Mouse (Mus musculus) embryonic facial prominence, embryonic 13.5 days (tissue): ENCODE measurements at regions not wholly inside any gene's neighbourhood (a gene's known extent, or its start where the extent isn't known, plus 50 kb on each side); places are given as distances from the start of the nearest gene placed in this dataset.

Experiments used
- ATAC-seq: fragments of 200-750 bp; cut with Nextera tagmentation; 2 replicates; pipeline ENCODE4 v1.8.0; 2017; ENCODE audit warnings: low read depth; ENCODE audit not compliant: insufficient number of reproducible peaks, insufficient read depth, low FRiP score, low TSS enrichment
- H3K27ac ChIP-seq: fragments of 300-500 bp; sonication (generic); 2 replicates; pipeline ENCODE4 v1.5.1; 2015; ENCODE audit warnings: moderate library complexity, mild to moderate bottlenecking, inconsistent platforms
- H3K27me3 ChIP-seq: fragments of 300-500 bp; sonication (generic); 2 replicates; pipeline ENCODE4 v1.6.1; 2015; ENCODE audit warnings: mild to moderate bottlenecking, inconsistent platforms
- H3K36me3 ChIP-seq: fragments of 300-500 bp; sonication (generic); 2 replicates; pipeline ENCODE4 v1.6.1; 2015; ENCODE audit warnings: mild to moderate bottlenecking, inconsistent platforms
- H3K4me1 ChIP-seq: fragments of 300-500 bp; sonication (generic); 2 replicates; pipeline ENCODE4 v1.6.1; 2015; ENCODE audit warnings: inconsistent platforms
- H3K4me2 ChIP-seq: fragments of 300-500 bp; sonication (generic); 2 replicates; pipeline ENCODE4 v1.6.1; 2015; ENCODE audit warnings: moderate library complexity, mild to moderate bottlenecking, inconsistent platforms
- H3K4me3 ChIP-seq: fragments of 300-500 bp; sonication (generic); 2 replicates; pipeline ENCODE4 v1.5.1; 2015; ENCODE audit warnings: mild to moderate bottlenecking, inconsistent platforms
- H3K9ac ChIP-seq: fragments of 300-500 bp; sonication (generic); 2 replicates; pipeline ENCODE4 v1.6.1; 2015; ENCODE audit warnings: mild to moderate bottlenecking, inconsistent platforms
- H3K9me3 ChIP-seq: fragments of 300-500 bp; sonication (generic); 2 replicates; pipeline ENCODE4 v1.6.1; 2016; ENCODE audit warnings: inconsistent platforms
- WGBS: fragments of 180-500 bp; shearing (Covaris S2); methylation state at CpG from one replicate; pipeline ENCODE4 v1.1.7; 2015; ENCODE audit warnings: mixed read lengths; 5-methylcytosine and 5-hydroxymethylcytosine counted together

DNA sequence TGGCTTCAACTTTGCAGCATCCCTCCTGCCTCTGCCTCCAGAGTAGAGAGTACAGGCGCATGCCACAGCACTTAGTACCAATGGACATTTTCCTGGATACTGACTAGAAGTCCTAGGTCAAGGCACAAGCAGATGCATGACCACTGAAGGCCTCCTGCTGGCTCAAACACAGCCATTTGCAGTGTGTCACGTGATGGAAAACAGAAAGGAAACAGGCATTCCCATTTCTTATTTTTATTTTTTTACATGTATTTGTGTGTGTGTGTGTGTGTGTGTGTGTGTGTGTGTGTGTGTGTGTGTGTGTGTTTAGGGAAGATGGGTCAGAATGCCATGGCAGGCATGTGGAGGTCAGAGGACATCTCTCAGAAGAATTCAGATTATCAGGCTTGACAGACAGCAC lies 65.6 kb downstream of the Thap12 start:
- Histone ChIP-seq H3K9me3 (no peaks in the 10 kb centered on the region), H3K4me1 (peaks cover 23% of the 10 kb centered on the region), H3K27ac (no peak overlapping the region), H3K27me3 (no peaks in the 10 kb centered on the region), H3K36me3 (no peaks in the 10 kb centered on the region), H3K4me3 (no peak overlapping the region), H3K9ac (no peak overlapping the region), H3K4me2 (no peak overlapping the region)
- ATAC-seq: no peak
- WGBS: 93% methylated on average over 2 of the region's 2 CpGs

DNA sequence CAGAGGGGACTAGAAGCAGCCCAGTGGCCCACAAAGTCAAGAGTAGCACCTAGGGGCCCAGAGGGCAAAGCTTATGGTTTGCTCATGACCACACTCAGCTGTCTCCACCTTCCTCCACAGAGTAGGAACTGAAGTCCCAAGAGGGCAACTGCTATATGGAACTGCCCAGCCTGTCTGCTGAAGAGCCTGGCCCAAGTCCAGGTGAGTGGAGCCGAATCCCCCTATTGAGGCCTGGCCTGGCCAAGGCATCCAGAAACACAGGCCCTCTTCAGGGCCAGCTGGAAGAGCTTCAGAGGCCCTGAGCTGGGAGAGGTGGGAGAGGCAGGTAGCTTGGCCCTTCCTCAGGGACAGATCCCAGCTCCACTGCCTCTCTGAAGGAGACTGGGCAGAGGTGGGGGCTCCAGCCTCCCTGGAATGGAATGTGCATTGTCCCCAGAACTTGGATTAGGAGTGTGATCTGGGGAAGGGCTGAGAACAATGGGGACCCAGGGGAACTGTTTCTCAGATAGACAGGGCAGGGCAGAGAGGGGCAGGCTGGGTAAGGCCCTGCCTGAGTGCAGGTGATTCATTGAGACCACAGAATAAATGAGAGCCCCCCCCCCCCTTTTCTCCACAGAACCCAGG lies 65.7 kb upstream of the Wnt11 start:
- H3K9ac ChIP-seq: peak overlapping the region; percentile 49
- peaks cover 23% of the 10 kb centered on the region for H3K4me1 ChIP-seq
- no peak overlapping the region for H3K4me3 ChIP-seq
- ATAC-seq: no peak
- H3K27me3 ChIP-seq: no peaks in the 10 kb centered on the region
- 68% methylated on average over 1 of the region's 1 CpGs for WGBS
- no peaks in the 10 kb centered on the region for H3K36me3 ChIP-seq
- no peaks in the 10 kb centered on the region for H3K9me3 ChIP-seq
- H3K4me2 ChIP-seq: no peak overlapping the region
- no peak overlapping the region for H3K27ac ChIP-seq

DNA sequence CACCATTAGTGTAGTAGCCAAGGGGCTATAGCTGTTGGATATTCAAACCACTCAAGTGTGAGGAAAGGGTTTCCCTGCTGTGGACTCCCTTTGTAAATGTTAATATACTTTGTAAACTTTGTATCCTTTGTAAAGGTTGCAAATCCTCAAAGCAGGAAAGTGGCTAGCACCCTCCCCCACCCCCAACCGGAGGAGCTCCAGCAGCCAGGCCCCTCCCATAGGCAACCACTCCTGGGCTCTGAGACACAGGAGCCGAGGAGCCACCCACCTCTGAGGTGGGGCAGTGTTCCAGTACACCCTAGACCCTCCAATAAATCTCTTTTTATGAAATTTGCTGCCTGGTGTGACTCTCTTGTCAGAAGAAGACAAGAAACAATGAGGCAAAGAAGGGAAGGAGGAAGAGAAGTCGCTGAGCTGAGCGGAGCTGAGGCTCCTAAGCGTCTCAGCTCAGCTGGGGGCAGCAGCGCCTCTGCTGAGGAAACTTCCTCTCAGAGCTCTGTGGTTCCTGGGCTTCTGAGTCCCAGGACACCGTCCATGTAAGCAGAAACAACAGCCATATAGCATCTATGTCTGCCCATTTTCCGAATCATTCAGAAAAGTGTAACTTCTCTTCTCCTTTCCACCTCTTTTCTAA lies 64.5 kb upstream of the Wnt11 start:
- Histone ChIP-seq H3K4me3 (no peak overlapping the region), H3K4me2 (peak overlapping the region; percentile 41), H3K27me3 (no peaks in the 10 kb centered on the region), H3K27ac (peak overlapping the region; percentile 48; the same call in 1 of the 2 replicates), H3K9me3 (no peaks in the 10 kb centered on the region), H3K36me3 (no peaks in the 10 kb centered on the region), H3K4me1 (peaks cover 23% of the 10 kb centered on the region), H3K9ac (peak overlapping the region; percentile 22; the same call in 1 of the 2 replicates)
- 10% methylated on average over 8 of the region's 8 CpGs for WGBS
- no peak for ATAC-seq

DNA sequence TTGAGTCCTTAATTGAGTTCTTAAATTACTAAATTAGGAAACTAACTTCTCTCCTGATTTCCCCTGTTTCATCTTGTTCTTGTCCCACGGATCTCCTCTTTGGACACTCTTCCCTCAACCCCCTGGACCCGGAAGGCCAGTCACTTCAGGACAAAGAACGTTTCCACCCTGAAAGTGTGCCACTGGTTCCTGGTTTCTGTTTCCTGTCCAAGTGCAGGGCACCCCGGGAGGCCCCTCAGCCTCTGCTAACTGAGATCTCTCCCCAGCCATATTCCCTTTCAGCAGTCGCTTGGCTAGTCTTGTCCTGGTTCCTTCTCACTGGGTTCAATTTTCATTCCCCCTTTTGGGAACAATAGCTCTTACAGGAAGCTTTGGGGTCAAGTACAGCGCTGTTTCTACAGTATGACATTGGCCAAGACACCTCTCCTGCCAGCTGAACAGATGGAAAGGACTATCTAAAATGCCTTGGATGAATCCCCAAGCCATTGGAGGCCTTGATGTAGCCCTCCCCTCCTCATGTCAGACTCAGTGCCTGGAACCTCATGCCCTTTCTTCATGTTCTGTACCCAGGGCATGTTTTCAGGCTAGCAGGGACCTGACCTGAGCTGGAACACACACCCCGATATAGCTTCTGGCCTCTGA lies 63.7 kb upstream of the Wnt11 start:
- no peak overlapping the region for H3K4me3 ChIP-seq
- no peak for ATAC-seq
- peaks cover 23% of the 10 kb centered on the region for H3K4me1 ChIP-seq
- 48% methylated on average over 7 of the region's 7 CpGs for WGBS
- H3K36me3 ChIP-seq: no peaks in the 10 kb centered on the region
- no peak overlapping the region for H3K4me2 ChIP-seq
- no peaks in the 10 kb centered on the region for H3K27me3 ChIP-seq
- H3K9me3 ChIP-seq: no peaks in the 10 kb centered on the region
- no peak overlapping the region for H3K9ac ChIP-seq
- H3K27ac ChIP-seq: 0 out of 2 replicates have a peak overlapping the region, but pooled peaks have one; percentile 48

DNA sequence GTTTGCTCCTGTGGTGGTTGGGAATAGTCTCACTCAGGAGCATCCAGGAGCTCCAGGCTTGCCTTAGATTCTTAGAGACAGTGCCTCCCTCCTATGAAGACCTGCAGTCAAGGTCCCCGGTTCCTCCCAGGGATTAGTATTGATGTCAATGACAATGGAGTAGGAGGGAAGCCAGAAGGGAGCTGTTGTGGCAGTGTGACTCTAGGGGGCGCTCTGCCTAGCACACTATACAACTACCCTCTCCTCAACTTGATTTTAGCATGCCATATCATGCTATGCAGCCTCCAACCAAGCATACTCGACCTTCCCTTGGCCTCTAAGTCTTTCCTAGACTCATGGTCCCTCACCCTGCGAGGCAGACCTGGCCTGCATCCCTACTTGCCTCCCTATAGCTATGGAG lies 60.3 kb upstream of the Wnt11 start:
- Histone ChIP-seq H3K9ac (no peak overlapping the region), H3K36me3 (no peaks in the 10 kb centered on the region), H3K4me2 (no peak overlapping the region), H3K9me3 (no peaks in the 10 kb centered on the region), H3K27me3 (no peaks in the 10 kb centered on the region), H3K4me3 (no peak overlapping the region), H3K4me1 (peaks cover 22% of the 10 kb centered on the region), H3K27ac (no peak overlapping the region)
- no peak for ATAC-seq
- 50% methylated on average over 4 of the region's 4 CpGs for WGBS

DNA sequence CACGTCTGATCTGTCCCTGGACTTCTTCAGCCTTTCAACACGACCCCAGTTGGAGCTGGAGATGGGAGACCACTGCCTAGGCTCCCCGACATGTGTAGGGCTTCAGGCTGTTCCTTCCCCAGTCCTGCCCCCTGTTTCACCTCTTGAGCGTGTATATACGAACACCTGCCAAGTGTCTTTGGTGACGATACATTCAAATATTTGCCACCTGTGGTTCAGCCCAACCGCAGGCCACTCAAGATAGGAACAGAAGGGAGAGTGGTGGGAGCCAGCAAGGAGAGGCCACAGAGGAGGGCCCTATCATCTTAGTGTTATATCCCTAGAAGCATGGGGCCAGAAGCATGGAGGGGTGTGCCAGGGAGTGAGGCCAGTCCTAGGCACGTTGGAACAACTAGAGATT lies 59.9 kb upstream of the Wnt11 start:
- Histone ChIP-seq H3K27me3 (no peaks in the 10 kb centered on the region), H3K36me3 (no peaks in the 10 kb centered on the region), H3K9ac (no peak overlapping the region), H3K27ac (no peak overlapping the region), H3K4me1 (peaks cover 19% of the 10 kb centered on the region), H3K4me2 (no peak overlapping the region), H3K9me3 (no peaks in the 10 kb centered on the region), H3K4me3 (no peak overlapping the region)
- no peak for ATAC-seq
- WGBS: 80% methylated on average over 8 of the region's 8 CpGs

GRCm38 (mm10) chr7:98777304-98777849 lies 57.5 kb upstream of the Wnt11 start:
- peaks cover 13% of the 10 kb centered on the region for H3K4me1 ChIP-seq
- no peak overlapping the region for H3K4me3 ChIP-seq
- H3K27ac ChIP-seq: no peak overlapping the region
- no peaks in the 10 kb centered on the region for H3K27me3 ChIP-seq
- no peak overlapping the region for H3K9ac ChIP-seq
- H3K36me3 ChIP-seq: no peaks in the 10 kb centered on the region
- H3K4me2 ChIP-seq: no peak overlapping the region
- 28% methylated on average over 3 of the region's 3 CpGs for WGBS
- H3K9me3 ChIP-seq: no peaks in the 10 kb centered on the region
- no peak for ATAC-seq

DNA sequence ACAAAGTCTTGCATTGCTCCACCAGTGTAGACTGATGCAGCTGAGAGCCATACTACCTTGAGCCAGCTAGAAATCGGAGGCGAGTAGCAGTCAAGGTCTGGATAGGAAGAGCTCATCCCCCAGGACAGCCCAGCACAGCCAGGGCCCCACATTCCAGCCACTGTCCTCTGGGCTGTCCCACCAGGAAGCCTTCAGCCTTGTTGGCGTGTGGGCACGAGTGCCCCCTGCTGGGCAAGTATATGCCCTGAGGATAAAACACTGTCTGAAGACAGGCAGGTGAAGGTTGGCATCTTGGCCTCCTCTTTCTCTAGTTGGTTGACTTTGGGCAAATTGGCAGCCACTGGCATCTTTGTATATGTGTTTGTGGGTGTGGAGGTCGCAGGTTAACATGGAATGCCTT lies 56.0 kb upstream of the Wnt11 start:
- no peak overlapping the region for H3K9ac ChIP-seq
- ATAC-seq: no peak
- H3K27ac ChIP-seq: no peak overlapping the region
- H3K4me3 ChIP-seq: no peak overlapping the region
- 23% methylated on average over 5 of the region's 5 CpGs for WGBS
- H3K4me1 ChIP-seq: peaks cover 19% of the 10 kb centered on the region
- no peak overlapping the region for H3K4me2 ChIP-seq
- no peaks in the 10 kb centered on the region for H3K36me3 ChIP-seq
- no peaks in the 10 kb centered on the region for H3K27me3 ChIP-seq
- H3K9me3 ChIP-seq: no peaks in the 10 kb centered on the region

DNA sequence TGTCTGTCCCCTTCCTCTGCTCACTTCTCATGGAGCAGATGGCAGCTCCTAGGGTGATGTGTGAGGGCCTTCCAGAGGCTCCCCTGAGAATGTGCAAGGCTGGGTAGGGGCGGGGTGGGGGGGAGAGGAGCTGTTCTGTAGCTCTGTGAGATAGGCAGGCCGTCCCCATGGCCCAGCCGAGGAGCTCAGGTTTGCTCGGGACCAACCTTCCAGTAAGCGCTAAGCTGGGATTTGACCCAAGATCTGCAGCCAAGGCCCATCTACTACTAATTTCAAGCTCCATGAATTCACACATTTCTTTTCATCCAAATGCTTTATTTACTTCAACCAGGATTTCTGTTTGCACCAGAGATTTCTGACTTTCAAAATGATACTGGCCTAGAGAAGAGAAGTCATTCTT lies 51.4 kb upstream of the Wnt11 start:
- WGBS: 63% methylated on average over 5 of the region's 5 CpGs
- H3K27ac ChIP-seq: peak overlapping the region; percentile 88; the same call in 1 of the 2 replicates
- peaks cover 50% of the 10 kb centered on the region for H3K4me1 ChIP-seq
- H3K9ac ChIP-seq: no peak overlapping the region
- H3K4me2 ChIP-seq: no peak overlapping the region
- no peak overlapping the region for H3K4me3 ChIP-seq
- no peaks in the 10 kb centered on the region for H3K27me3 ChIP-seq
- H3K9me3 ChIP-seq: no peaks in the 10 kb centered on the region
- no peak for ATAC-seq
- no peaks in the 10 kb centered on the region for H3K36me3 ChIP-seq

GRCm38 (mm10) chr7:98783954-98784353 lies 51.0 kb upstream of the Wnt11 start:
- Histone ChIP-seq H3K4me1 (peaks cover 46% of the 10 kb centered on the region), H3K27ac (peak overlapping the region; percentile 88), H3K9me3 (no peaks in the 10 kb centered on the region), H3K4me2 (peak overlapping the region; percentile 33), H3K36me3 (no peaks in the 10 kb centered on the region), H3K9ac (peak overlapping the region; percentile 41), H3K4me3 (no peak overlapping the region), H3K27me3 (no peaks in the 10 kb centered on the region)
- no peak for ATAC-seq
- WGBS: 27% methylated on average over 7 of the region's 7 CpGs

- 28% methylated on average over 15 of the region's 15 CpGs for WGBS
- Histone ChIP-seq H3K27ac (peak overlapping the region; percentile 88), H3K4me1 (peaks cover 45% of the 10 kb centered on the region), H3K27me3 (no peaks in the 10 kb centered on the region), H3K9ac (peak overlapping the region; percentile 41), H3K9me3 (no peaks in the 10 kb centered on the region), H3K4me2 (peak overlapping the region; percentile 33), H3K4me3 (no peak overlapping the region), H3K36me3 (no peaks in the 10 kb centered on the region)
- ATAC-seq: 0 out of 2 replicates have a peak, but pooled peaks have one; percentile 11
Observed at GRCm38 (mm10) chr7:98784369-98784931, 50.5 kb upstream of the Wnt11 start.
